Mouse (Mus musculus) cerebellum, postnatal 25 days (tissue): ENCODE results near the gene Unc93a2.
"Not testable (repeated sequence)": the region's sequence is repeated elsewhere in the genome, so short reads cannot be mapped to it uniquely, and the experiment has no call there.

ENCODE experiments used
- DNase-seq, 2 experiments: peaks; one replicate each; pipeline ENCODE4 v3.0.0; 2021; ENCODE audit warnings: mixed read lengths in 2 of 2

Gene Unc93a2

GRCm38 (mm10) chr17:7385364-7385763 is at the start of gene Unc93a2:
TSS of gene Unc93a2 (minus strand) at chr17:7385464.
- not testable (repeated sequence) for DNase-seq

GRCm38 (mm10) chr17:7434121-7434520 is 48.9 kb upstream of the Unc93a2 start:
- DNase-seq = not testable (repeated sequence)

GRCm38 (mm10) chr17:7430210-7430631 is 45.0 kb upstream of the Unc93a2 start:
- DNase-seq = not testable (repeated sequence)

- peak; percentile 8 to 16 for DNase-seq
Measured at GRCm38 (mm10) chr17:7420191-7420973, 35.1 kb upstream of the Unc93a2 start.

GRCm38 (mm10) chr17:7414601-7415310 is 29.5 kb upstream of the Unc93a2 start:
- DNase-seq = not testable (repeated sequence)

- not testable (repeated sequence) for DNase-seq
Measured at GRCm38 (mm10) chr17:7413336-7413735, 28.1 kb upstream of the Unc93a2 start.

- not testable (repeated sequence) for DNase-seq
Measured at GRCm38 (mm10) chr17:7399770-7400169, 14.5 kb upstream of the Unc93a2 start.

- not testable (repeated sequence) for DNase-seq
Measured at GRCm38 (mm10) chr17:7398198-7398847, 13.1 kb upstream of the Unc93a2 start.

- not testable (repeated sequence) for DNase-seq
Measured at GRCm38 (mm10) chr17:7397079-7397478, 11.8 kb upstream of the Unc93a2 start.

GRCm38 (mm10) chr17:7396288-7396687 is 11.0 kb upstream of the Unc93a2 start:
- DNase-seq = not testable (repeated sequence)

- not testable (repeated sequence) for DNase-seq
Measured at GRCm38 (mm10) chr17:7395671-7396070, 10.4 kb upstream of the Unc93a2 start.

- not testable (repeated sequence) for DNase-seq
Measured at GRCm38 (mm10) chr17:7395116-7395515, 9.9 kb upstream of the Unc93a2 start.

- DNase-seq = peak in 1 of 2 experiments; percentile 8
Measured at GRCm38 (mm10) chr17:7389898-7390297, 4.6 kb upstream of the Unc93a2 start.

GRCm38 (mm10) chr17:7388958-7389356 is 3.7 kb upstream of the Unc93a2 start:
- DNase-seq = not testable (repeated sequence)

- DNase-seq = not testable (repeated sequence)
Measured at GRCm38 (mm10) chr17:7388341-7388957, 3.2 kb upstream of the Unc93a2 start.

- peak in 1 of 2 experiments; percentile 23 for DNase-seq
Measured at GRCm38 (mm10) chr17:7386016-7386415, 752 bp upstream of the Unc93a2 start.

GRCm38 (mm10) chr17:7383167-7384143 is 1.8 kb downstream of the Unc93a2 start:
- DNase-seq = not testable (repeated sequence)

- not testable (repeated sequence) for DNase-seq
Measured at GRCm38 (mm10) chr17:7382711-7383110, 2.6 kb downstream of the Unc93a2 start.

- not testable (repeated sequence) for DNase-seq
Measured at GRCm38 (mm10) chr17:7377907-7378306, 7.4 kb downstream of the Unc93a2 start.

GRCm38 (mm10) chr17:7376951-7377700 is 8.1 kb downstream of the Unc93a2 start:
- not testable (repeated sequence) for DNase-seq

GRCm38 (mm10) chr17:7371879-7372278 is 13.4 kb downstream of the Unc93a2 start, which contains the start of gene Gm49630:
TSS of gene Gm49630 (minus strand) at chr17:7371979.
- DNase-seq = not testable (repeated sequence)
